Mouse (Mus musculus) olfactory bulb, adult 2 months (tissue): Measurements from ENCODE around the gene Slitrk1.

Experiments used
- CTCF ChIP-seq: fragments of 200-500 bp; IDR thresholded peaks from 2 replicates; pipeline ENCODE4 v1.5.1; 2012; ENCODE audit warnings: low read depth, mild to moderate bottlenecking, low read length, moderate library complexity; ENCODE audit not compliant: insufficient read depth
- POLR2A ChIP-seq: fragments of 200-500 bp; IDR thresholded peaks from 2 replicates; pipeline ENCODE4 v1.6.1; 2012; ENCODE audit warnings: mild to moderate bottlenecking, low read depth, low read length, moderate library complexity; ENCODE audit not compliant: insufficient read depth

DNA sequence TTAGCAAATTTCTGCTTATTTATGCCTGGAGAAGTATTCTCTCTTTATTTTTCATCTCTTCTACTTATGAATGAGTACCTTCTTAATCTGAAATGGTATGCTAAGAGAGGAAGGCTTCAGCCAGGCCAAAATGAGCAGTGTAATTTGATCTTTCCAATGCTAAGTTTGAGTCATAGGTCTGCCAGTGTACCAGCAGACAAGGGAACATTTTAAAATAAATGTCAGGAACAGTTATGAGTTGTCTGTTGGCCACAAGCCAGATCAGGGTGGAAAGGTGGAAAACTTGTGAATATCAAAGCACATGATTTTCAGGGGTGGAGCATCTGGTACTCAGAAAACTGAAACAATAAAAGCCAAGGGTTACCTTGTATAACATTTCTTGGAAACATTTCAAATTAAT is 46.1 kb downstream of the Slitrk1 start:
- TF ChIP-seq POLR2A (no peak), CTCF (no peak)
